Mouse (Mus musculus) ES-E14 (cell line): ENCODE results near the gene Fam222a.
A peak's percentile ranks its signal among the peaks of the same experiment; 100 is the strongest.

ENCODE experiments used
- HCFC1 ChIP-seq: IDR thresholded peaks from 2 replicates; pipeline ENCODE4 v1.6.1; 2012; ENCODE audit warnings: low read length, inconsistent platforms, borderline replicate concordance; ENCODE audit not compliant: insufficient read depth
- MAFK ChIP-seq: IDR thresholded peaks from 2 replicates; pipeline ENCODE4 v1.6.1; 2014; ENCODE audit warnings: mild to moderate bottlenecking, low read depth, low read length, inconsistent platforms; ENCODE audit not compliant: insufficient read depth
- ZNF384 ChIP-seq: IDR thresholded peaks from 2 replicates; pipeline ENCODE4 v1.6.1; 2012; ENCODE audit warnings: low read depth, low read length, inconsistent platforms

DNA sequence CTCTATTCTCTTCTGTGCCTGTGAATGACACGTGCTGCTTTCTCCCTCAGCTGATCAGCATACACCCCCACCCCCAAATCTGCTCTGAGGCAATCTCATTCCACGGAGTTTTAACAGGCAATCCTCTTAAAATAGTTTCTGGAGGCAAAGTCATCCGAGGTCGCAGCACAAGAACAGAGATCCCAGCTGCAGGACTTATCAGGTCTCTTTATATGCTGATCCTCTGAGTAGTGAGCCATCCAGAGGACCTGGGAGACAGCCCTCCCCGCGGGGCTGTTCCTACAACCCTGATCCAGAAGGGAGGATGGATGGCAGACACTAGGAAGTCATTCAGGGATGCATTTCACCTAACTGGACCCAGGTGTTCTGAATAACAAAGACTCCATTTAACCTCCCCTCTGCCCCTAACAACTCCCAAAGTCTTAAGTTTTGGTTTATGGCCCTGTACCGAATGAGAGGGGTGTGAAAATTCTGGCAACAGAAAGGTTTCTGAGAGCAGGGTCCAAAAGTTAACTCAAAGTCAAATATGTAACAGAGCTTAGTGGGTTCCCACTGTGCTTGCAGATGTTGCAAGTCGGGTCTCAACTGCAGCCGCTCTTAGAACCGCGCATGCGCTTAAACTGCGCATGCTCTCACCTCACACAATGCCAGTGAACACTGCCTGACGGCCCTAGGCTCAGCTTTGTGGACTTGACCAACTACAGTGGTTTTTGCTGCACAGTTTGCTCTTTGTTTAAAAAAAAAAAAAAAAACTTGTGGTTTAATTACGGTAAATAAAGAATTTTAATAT lies 26.0 kb upstream of the Fam222a start:
- TF ChIP-seq MAFK = no peak
- TF ChIP-seq HCFC1 = no peak
- TF ChIP-seq ZNF384 = 0 out of 2 replicates have a peak, but pooled peaks have one; percentile 12
